Mouse (Mus musculus): ENCODE data around the gene Smarcd1. TPM values are rescaled to one million over a fixed set of nuclear protein-coding genes. Genes with fewer than 3 reads are reported as not detected.

The Smarcd1 gene
- polyA plus RNA-seq, 1 experiment from 2014 or later = 34.5 TPM

GRCm38 (mm10) chr15:99710221-99711190, 8.6 kb downstream of the Smarcd1 start:
- Histone ChIP-seq H3K27me3 (ENCODE audit: control insufficient read depth, insufficient read depth, low read depth, low read length) (no peaks in the 10 kb centered on the region), H3K9me3 (ENCODE audit: control insufficient read depth, low read length) (no peaks in the 10 kb centered on the region), H3K9ac (ENCODE audit: low read length) (no peak overlapping the region), H3K4me1 (replicated peaks; ENCODE audit: control insufficient read depth, insufficient read depth, low read length) (no peaks in the 10 kb centered on the region), H3K4me3 (ENCODE audit: low read length) (no peak overlapping the region), H3K36me3 (ENCODE audit: control insufficient read depth, insufficient read depth, low read length) (peaks cover 64% of the 10 kb centered on the region), H3K27ac (ENCODE audit: low read length) (no peak overlapping the region), H3K4me2 (ENCODE audit: low read depth, low read length) (no peak overlapping the region)
- no peak for ATAC-seq (ENCODE audit: low read depth)
- WGBS = 85% methylated on average over 10 of the region's 10 CpGs

- Histone ChIP-seq H3K36me3 (ENCODE audit: control insufficient read depth, insufficient read depth, low read length) (peaks cover 59% of the 10 kb centered on the region), H3K9me3 (ENCODE audit: control insufficient read depth, low read length) (no peaks in the 10 kb centered on the region), H3K9ac (ENCODE audit: low read length) (no peak overlapping the region), H3K4me1 (replicated peaks; ENCODE audit: control insufficient read depth, insufficient read depth, low read length) (no peaks in the 10 kb centered on the region), H3K27ac (ENCODE audit: low read length) (no peak overlapping the region), H3K4me2 (ENCODE audit: low read depth, low read length) (no peak overlapping the region), H3K27me3 (ENCODE audit: control insufficient read depth, insufficient read depth, low read depth, low read length) (no peaks in the 10 kb centered on the region), H3K4me3 (ENCODE audit: low read length) (no peak overlapping the region)
- no peak for ATAC-seq (ENCODE audit: low read depth)
- WGBS = 49% methylated on average over 3 of the region's 3 CpGs
Observed at GRCm38 (mm10) chr15:99711491-99711890, 9.6 kb downstream of the Smarcd1 start.

DNA sequence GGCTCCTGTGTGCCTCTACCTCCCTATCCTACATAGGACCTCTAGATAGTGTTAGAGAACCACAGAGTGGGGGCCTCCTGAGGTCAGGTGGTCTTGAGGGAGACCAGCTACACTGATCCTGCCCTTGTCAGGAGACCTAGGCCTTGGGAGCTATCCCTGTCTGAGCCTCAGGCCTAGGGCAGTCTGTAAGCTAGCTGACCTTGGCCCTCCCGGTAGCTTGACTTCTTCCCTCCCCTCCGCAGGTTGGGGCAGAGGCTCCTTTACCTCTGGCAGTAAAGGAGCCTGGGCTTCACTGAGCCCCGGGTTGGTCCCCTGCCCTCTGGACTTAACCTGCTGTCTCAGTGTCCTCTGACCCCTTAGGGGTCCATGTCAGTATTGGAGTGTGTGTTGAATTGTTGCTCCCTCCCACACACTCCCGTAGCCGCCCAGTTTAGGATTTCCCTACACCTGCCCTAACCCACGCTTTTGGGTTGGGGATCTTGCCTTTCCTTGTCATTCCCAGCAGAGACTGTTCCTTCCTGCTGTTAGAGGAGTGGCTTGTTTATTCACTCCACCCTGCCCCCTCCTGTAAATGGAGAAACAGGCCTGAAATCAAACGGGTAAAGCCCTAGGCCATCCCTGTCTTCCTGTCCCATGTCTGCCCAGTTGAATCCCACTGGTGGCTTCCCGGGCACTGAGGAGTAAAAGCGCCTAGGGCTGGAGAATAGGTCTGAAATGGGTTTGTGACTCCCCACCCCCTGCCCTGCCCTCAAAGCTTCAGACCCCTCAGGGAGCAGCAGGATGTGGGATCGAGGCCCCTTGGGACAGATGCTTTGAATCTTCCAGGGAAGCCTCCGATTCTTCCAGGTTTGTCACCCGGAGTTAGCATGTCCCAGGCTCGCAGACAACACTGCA, 11.0 kb downstream of the Smarcd1 start:
- Histone ChIP-seq H3K27ac (ENCODE audit: low read length) (no peak overlapping the region), H3K27me3 (ENCODE audit: control insufficient read depth, insufficient read depth, low read depth, low read length) (no peaks in the 10 kb centered on the region), H3K4me2 (ENCODE audit: low read depth, low read length) (no peak overlapping the region), H3K9me3 (ENCODE audit: control insufficient read depth, low read length) (no peaks in the 10 kb centered on the region), H3K36me3 (ENCODE audit: control insufficient read depth, insufficient read depth, low read length) (peaks cover 50% of the 10 kb centered on the region), H3K4me1 (replicated peaks; ENCODE audit: control insufficient read depth, insufficient read depth, low read length) (peaks cover 5% of the 10 kb centered on the region; the same call in 1 of the 2 replicates), H3K4me3 (ENCODE audit: low read length) (no peak overlapping the region), H3K9ac (ENCODE audit: low read length) (no peak overlapping the region)
- ATAC-seq (ENCODE audit: low read depth) = no peak
- 69% methylated on average over 13 of the region's 13 CpGs for WGBS

GRCm38 (mm10) chr15:99713569-99713968, 11.6 kb downstream of the Smarcd1 start:
- H3K4me3 ChIP-seq (ENCODE audit: low read length) = no peak overlapping the region
- no peak overlapping the region for H3K4me2 ChIP-seq (ENCODE audit: low read depth, low read length)
- 91% methylated on average over 3 of the region's 3 CpGs for WGBS
- H3K27ac ChIP-seq (ENCODE audit: low read length) = no peak overlapping the region
- H3K27me3 ChIP-seq (ENCODE audit: control insufficient read depth, insufficient read depth, low read depth, low read length) = no peaks in the 10 kb centered on the region
- peaks cover 47% of the 10 kb centered on the region for H3K36me3 ChIP-seq (ENCODE audit: control insufficient read depth, insufficient read depth, low read length)
- no peak overlapping the region for H3K9ac ChIP-seq (ENCODE audit: low read length)
- H3K4me1 ChIP-seq (replicated peaks; ENCODE audit: control insufficient read depth, insufficient read depth, low read length) = peaks cover 5% of the 10 kb centered on the region; the same call in 1 of the 2 replicates
- no peaks in the 10 kb centered on the region for H3K9me3 ChIP-seq (ENCODE audit: control insufficient read depth, low read length)
- ATAC-seq (ENCODE audit: low read depth) = no peak

DNA sequence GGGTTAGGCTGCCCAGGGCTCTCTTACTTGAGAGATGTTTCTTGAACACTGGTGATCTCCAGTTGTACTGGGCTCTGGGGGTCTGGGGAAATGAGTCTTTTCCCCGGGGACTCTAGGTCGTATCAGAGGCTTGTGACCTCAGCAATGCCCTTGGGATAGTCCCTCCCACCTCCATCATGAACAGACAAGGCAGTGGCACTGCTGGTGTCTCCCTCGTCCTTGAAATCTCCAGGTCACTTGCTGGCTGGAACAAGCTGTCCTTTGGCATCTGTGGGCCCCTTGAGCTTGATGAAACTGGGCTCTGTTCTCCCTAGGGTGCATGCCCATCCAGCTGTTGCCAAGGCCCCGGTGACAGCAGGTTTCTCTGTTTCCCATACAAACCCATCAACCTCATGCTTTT, 12.3 kb downstream of the Smarcd1 start:
- Histone ChIP-seq H3K4me1 (replicated peaks; ENCODE audit: control insufficient read depth, insufficient read depth, low read length) (peaks cover 5% of the 10 kb centered on the region; the same call in 1 of the 2 replicates), H3K9ac (ENCODE audit: low read length) (no peak overlapping the region), H3K36me3 (ENCODE audit: control insufficient read depth, insufficient read depth, low read length) (peaks cover 41% of the 10 kb centered on the region), H3K9me3 (ENCODE audit: control insufficient read depth, low read length) (no peaks in the 10 kb centered on the region), H3K27ac (ENCODE audit: low read length) (no peak overlapping the region), H3K4me2 (ENCODE audit: low read depth, low read length) (no peak overlapping the region), H3K4me3 (ENCODE audit: low read length) (no peak overlapping the region), H3K27me3 (ENCODE audit: control insufficient read depth, insufficient read depth, low read depth, low read length) (no peaks in the 10 kb centered on the region)
- 61% methylated on average over 4 of the region's 4 CpGs for WGBS
- ATAC-seq (ENCODE audit: low read depth) = no peak

- H3K36me3 ChIP-seq (ENCODE audit: control insufficient read depth, insufficient read depth, low read length) = peaks cover 35% of the 10 kb centered on the region
- no peak overlapping the region for H3K4me3 ChIP-seq (ENCODE audit: low read length)
- peak; percentile 48 for ATAC-seq (ENCODE audit: low read depth)
- H3K9me3 ChIP-seq (ENCODE audit: control insufficient read depth, low read length) = no peaks in the 10 kb centered on the region
- H3K4me1 ChIP-seq (replicated peaks; ENCODE audit: control insufficient read depth, insufficient read depth, low read length) = peaks cover 5% of the 10 kb centered on the region; the same call in 1 of the 2 replicates
- no peak overlapping the region for H3K27ac ChIP-seq (ENCODE audit: low read length)
- H3K4me2 ChIP-seq (ENCODE audit: low read depth, low read length) = no peak overlapping the region
- WGBS = 52% methylated on average over 7 of the region's 7 CpGs
- H3K9ac ChIP-seq (ENCODE audit: low read length) = no peak overlapping the region
- no peaks in the 10 kb centered on the region for H3K27me3 ChIP-seq (ENCODE audit: control insufficient read depth, insufficient read depth, low read depth, low read length)
Observed at GRCm38 (mm10) chr15:99714858-99715257, 12.9 kb downstream of the Smarcd1 start.

DNA sequence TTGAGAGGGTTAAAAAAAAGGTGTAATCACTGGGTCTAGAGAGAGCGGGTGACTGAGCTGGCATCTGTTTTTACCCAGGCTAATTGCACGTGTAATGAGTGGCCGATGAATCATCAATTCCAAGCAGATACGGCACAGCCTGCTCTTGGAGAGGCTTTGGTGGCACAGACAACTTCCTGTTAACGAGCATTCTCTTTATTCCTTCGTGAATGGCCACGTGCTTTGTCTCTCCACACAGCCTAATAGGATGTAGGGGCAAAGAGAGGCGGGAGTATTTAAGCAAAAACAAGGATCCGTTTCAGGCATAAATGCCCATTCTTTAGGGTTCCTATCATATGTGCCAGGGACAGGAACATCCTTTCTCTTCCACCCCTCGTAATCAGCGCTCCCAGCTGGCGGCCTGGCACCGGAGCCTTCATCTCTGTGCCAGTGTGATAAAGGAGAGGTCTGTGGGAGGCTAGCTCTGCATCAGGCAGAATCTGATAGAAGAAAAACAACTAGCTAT, 13.5 kb downstream of the Smarcd1 start:
- Histone ChIP-seq H3K36me3 (ENCODE audit: control insufficient read depth, insufficient read depth, low read length) (peaks cover 31% of the 10 kb centered on the region), H3K27ac (ENCODE audit: low read length) (no peak overlapping the region), H3K4me2 (ENCODE audit: low read depth, low read length) (no peak overlapping the region), H3K4me1 (replicated peaks; ENCODE audit: control insufficient read depth, insufficient read depth, low read length) (peaks cover 5% of the 10 kb centered on the region; the same call in 1 of the 2 replicates), H3K9ac (ENCODE audit: low read length) (no peak overlapping the region), H3K4me3 (ENCODE audit: low read length) (no peak overlapping the region), H3K9me3 (ENCODE audit: control insufficient read depth, low read length) (no peaks in the 10 kb centered on the region), H3K27me3 (ENCODE audit: control insufficient read depth, insufficient read depth, low read depth, low read length) (no peaks in the 10 kb centered on the region)
- WGBS = 80% methylated on average over 13 of the region's 13 CpGs
- no peak for ATAC-seq (ENCODE audit: low read depth)

DNA sequence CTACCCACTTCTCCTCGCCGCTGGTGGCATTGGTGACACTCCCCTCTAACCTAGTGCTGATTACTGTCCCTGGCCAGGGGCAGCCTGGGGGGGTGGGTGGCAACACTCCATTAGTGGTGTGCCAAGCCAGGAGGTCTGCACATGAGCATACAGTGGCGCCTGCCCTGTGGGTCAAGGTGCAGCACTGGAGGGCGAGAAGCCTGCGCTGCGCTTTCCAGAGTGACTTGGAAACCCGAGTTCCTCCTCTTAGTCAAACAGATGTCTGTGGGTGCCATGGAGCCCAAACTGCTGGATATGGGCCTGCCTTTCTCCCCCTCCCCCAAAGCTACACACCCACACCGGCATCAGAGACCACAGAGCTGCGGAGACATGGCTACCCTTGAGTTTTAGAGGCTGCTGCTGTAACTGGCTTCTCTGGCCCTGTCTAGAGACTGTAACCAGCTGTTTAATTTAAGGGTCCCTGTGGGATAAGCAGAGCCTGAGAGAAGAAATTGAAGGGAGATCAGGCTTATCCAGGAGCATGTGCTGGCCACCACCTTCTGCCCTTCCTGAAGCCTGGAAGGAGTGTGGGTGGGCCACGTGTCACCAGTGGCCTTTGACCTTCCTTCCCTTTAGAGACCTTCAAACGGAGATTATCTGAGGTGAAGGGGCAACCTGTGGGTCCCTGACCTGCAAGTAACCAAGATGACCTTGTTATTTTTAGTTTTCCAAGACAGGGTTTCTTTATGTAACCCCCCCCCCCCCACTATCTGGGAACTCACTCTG, 14.2 kb downstream of the Smarcd1 start:
- H3K36me3 ChIP-seq (ENCODE audit: control insufficient read depth, insufficient read depth, low read length) = peaks cover 24% of the 10 kb centered on the region
- no peak overlapping the region for H3K4me2 ChIP-seq (ENCODE audit: low read depth, low read length)
- H3K4me3 ChIP-seq (ENCODE audit: low read length) = no peak overlapping the region
- H3K9ac ChIP-seq (ENCODE audit: low read length) = no peak overlapping the region
- no peak for ATAC-seq (ENCODE audit: low read depth)
- peaks cover 5% of the 10 kb centered on the region; the same call in 1 of the 2 replicates for H3K4me1 ChIP-seq (replicated peaks; ENCODE audit: control insufficient read depth, insufficient read depth, low read length)
- 62% methylated on average over 11 of the region's 11 CpGs for WGBS
- H3K9me3 ChIP-seq (ENCODE audit: control insufficient read depth, low read length) = no peaks in the 10 kb centered on the region
- H3K27me3 ChIP-seq (ENCODE audit: control insufficient read depth, insufficient read depth, low read depth, low read length) = no peaks in the 10 kb centered on the region
- no peak overlapping the region for H3K27ac ChIP-seq (ENCODE audit: low read length)
